Mouse (Mus musculus) erythroblast, embryonic 14.5 days (primary cell): ENCODE measurements around the gene Flt4.

Experiments
- GATA1 ChIP-seq: IDR thresholded peaks from 2 replicates; pipeline ENCODE4 v1.6.1; 2012; ENCODE audit warnings: low read length, inconsistent platforms, mixed read lengths
- TAL1 ChIP-seq: IDR thresholded peaks from 3 replicates; pipeline ENCODE4 v1.6.1; 2012; ENCODE audit warnings: low read length, inconsistent platforms, mixed read lengths

- no peak for TF ChIP-seq GATA1
- TF ChIP-seq TAL1 = no peak
Observed at GRCm38 (mm10) chr11:49626748-49627147, 17.7 kb downstream of the Flt4 start.
